Mouse (Mus musculus) urinary bladder, postnatal 14 days (tissue): ENCODE measurements around the gene Tpst2.
A peak's percentile ranks its signal among the peaks of the same experiment; 100 is the strongest.
"Not testable (repeated sequence)": the region's sequence is repeated elsewhere in the genome, so short reads cannot be mapped to it uniquely, and the experiment has no call there.

Experiments used
- DNase-seq: peaks from one replicate; pipeline ENCODE4 v3.0.0; 2021; ENCODE audit warnings: low spot score

Tpst2 gene

GRCm38 (mm10) chr5:112298226-112298988 lies 21.9 kb downstream of the Tpst2 start:
- DNase-seq: no peak

DNA sequence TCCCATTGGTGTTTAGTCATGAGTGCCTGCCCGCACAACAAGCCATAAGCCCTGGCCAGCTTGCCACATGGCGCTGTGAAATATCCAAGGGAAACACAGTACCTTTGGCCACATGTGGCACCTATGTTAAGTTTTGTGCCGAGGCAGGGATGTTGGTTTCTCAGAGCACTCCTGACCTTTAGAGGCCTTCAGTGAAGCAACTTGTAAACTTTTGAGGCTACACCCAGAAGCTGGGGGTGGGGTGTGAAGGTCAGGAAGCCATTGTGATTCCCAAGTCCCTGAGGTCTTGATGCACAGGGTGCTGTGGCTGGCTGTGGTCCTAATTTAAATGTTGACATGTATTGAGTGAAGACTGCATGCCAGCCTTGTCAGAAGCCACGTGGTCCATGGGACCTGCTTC lies 22.9 kb downstream of the Tpst2 start:
- DNase-seq: no peak

DNA sequence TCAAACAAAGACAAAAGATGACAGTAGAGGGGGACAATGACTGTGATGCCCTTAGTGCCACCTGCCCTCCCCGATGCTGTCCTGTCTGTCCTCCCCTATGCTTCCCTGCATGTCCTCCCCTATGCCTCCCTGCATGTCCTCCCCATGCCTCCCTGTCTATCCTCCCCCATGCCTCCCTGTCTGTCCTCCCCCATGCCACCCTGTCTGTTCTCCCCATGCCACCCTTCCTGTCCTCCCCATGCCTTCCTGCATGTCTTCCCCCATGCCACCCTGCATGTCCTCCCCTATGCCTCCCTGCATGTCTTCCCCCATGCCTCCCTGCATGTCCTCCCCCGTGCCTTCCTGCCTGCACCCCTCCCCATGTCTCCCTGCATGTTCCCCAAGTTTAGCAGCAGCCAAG lies 23.6 kb downstream of the Tpst2 start:
- DNase-seq: no peak

GRCm38 (mm10) chr5:112300721-112301308 lies 24.3 kb downstream of the Tpst2 start:
- no peak for DNase-seq

- no peak for DNase-seq
Measured at GRCm38 (mm10) chr5:112301694-112302093, 25.2 kb downstream of the Tpst2 start.

DNA sequence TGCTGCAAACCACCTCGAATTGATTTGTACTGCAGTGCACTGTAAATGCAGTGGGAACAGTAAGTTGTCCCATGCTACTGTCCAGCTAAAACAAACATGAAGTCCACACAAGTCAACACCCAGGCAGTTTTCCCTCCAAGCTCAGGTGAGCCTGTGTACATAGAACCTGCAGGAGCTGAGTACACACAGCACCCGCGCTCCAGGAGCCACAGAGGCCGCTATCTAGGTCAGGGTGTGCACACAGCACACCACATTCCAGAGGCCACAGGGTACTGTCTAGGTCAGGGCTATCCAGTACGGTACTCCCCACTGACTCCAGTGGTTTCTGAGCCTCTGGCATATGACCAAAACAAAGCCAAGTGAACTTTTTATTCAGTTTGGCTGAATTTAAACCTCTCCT lies 25.8 kb downstream of the Tpst2 start:
- no peak for DNase-seq

GRCm38 (mm10) chr5:112305842-112306241 lies 29.4 kb downstream of the Tpst2 start:
- DNase-seq: no peak

- no peak for DNase-seq
Measured at GRCm38 (mm10) chr5:112313222-112313885, 36.9 kb downstream of the Tpst2 start.

DNA sequence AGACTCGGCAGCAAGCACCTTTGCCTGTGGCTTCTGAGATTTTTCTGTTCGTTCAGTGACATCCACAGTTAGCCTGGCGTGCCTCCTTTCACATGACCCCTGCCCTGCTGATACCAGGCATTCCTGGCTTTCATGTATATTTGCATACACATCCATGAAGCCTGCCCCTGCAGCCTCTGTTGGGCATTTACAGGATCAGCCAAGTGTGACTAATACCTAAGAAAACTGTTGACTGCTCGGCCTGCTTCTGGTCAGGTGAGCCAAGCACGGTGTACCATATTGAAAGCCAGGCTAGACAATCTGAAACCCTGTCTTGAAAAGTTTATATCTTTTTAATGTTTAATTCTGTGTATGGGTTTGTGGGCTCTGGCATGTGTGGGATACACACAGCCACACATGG lies 40.0 kb downstream of the Tpst2 start:
- no peak for DNase-seq

DNA sequence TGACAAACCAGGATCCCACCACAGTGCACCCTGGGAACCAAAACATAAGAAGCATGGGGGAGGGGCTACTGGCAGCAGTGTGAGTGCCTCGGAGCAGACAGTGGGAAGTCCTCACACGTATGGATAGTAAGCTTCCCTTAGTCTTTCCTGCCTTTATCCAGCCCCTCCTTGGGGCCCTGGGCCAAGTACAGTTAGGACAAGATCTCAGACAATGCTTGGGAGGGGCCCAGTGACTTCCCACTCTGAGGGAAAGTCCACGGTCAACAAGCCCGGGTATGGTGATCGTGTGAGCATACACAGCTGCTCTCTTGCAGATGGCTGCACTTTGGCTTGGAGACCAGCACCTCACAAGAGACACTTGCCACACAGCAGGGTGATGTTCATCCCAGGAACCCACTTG lies 40.8 kb downstream of the Tpst2 start:
- DNase-seq: no peak

GRCm38 (mm10) chr5:112319343-112319742 lies 42.9 kb downstream of the Tpst2 start:
- not testable (repeated sequence) for DNase-seq

- no peak for DNase-seq
Measured at GRCm38 (mm10) chr5:112320379-112320778, 43.9 kb downstream of the Tpst2 start.

DNA sequence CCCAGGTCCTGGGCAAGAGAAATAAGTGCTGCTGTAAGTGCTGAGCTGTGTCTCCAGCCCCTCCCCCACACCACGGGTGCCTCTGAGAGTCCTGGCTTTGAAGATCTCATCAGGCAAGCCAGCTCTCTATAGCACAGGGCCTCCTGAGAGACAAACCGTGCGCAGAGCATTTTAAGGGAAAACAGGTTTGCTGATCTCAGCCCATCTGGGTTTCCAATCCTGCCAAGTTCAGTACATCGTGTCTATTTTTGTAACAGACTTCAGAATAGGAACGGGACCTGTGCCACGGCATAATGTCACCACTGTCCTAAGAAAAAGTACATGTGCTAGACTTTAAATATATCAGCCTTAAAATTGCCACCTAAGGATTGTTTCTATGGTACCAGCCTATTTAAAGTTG lies 44.4 kb downstream of the Tpst2 start:
- DNase-seq: no peak

DNA sequence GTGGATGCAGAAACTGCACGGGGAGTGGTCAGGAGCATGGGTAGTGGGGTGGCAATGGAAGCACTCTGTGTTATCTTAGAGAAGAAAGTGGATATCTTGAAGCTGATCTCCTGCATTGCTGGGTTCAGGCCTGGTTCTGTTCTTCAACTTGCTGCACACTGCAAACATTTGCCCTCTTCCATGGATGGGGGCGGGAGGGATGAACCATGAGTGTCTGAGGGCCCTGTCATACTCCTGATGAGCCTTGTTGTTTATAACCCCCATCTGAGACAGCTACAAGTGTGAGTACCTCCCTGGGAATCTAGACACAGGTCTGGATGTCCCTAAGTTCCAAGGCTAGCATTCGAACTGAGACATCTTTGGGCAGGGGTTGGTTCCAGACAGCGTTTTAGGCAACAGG lies 44.9 kb downstream of the Tpst2 start:
- no peak for DNase-seq

GRCm38 (mm10) chr5:112323246-112323645 lies 46.8 kb downstream of the Tpst2 start:
- no peak for DNase-seq

DNA sequence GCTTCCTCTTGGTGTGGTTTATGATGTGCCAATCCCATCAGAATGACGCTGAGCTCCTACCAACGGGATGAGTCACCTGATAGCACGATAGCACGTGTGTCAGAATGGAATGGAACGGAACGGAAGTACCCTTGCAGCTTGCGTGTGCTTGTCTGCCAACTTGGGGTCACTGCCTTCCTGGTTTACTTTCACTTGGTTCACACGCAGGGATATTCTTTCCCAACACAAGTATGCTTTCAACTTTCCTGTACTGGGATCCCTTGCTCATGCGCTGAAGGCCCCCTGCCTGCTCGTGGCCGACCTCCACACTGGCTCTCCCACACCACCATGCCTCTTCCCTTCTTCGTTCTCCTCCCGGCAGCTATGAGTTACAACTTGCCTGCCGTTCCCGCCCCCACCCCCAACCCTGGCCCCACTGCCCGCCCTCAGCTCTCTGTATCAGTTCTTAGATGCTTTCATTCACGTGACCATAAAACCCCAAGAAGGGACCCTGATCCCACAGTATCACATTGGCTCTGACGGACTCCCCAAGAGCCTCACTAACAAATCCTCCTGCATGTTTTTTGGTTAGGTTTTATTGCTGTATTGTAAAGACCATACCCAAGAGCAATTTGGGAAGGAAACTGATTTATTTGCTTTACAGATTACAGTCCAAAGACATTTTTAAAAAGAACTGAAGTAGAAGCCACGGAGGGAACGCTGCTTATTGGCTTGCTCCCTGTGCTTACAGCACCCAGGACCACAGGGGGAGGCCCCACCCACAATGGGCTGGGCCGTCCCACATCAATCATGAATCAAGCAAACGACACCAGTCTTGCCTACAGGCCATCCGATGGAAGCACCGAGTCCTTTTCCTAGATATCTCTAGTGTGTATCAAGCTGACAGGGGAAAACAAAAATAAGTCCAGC lies 48.4 kb downstream of the Tpst2 start:
- DNase-seq: peak; percentile 56

DNA sequence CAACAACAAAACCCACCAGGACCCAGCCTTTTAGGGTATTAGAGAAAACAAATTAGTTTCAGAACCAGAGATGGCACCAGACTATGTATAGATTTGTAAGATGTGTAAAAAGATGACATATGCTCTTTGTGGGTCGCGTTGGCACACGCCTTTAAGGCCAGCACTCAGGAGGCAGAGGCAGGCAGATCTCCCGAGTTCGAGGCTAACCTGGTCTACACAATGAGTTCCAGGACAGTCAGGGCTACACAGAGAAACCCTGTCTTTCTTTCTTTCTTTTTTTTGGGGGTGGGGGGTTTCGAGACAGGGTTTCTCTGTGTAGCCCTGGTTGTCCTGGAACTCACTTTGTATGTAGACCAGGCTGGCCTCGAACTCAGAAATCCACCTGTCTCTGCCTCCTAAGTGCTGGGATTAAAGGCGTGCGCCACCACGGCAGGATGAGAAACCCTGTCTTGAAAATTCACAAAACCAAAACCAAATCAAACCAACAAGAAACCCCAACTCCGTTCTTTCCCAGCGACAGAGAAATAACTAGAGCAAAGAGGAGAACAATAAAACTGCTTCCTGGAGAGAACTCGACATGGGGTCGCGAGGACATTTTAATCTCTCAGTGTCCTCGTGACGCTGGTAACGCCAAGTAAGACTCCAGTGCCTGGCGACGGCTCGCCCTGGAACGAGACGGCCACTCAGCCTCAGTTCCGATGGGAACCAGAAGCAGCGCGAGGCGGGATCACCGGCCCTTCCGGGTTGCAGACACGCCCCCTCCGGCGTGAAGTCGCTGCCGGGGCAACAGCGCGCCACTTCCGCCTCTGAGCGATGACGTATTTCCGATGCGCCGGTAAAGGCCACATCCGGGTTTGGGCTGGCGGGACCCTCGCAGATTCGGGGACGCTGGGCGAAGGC lies 49.3 kb downstream of the Tpst2 start, which contains the start of gene Tfip11:
Gene Tfip11 (plus strand): TSS at position 813 of the 900 bp plus-strand sequence.
- DNase-seq: peak; percentile 96

DNA sequence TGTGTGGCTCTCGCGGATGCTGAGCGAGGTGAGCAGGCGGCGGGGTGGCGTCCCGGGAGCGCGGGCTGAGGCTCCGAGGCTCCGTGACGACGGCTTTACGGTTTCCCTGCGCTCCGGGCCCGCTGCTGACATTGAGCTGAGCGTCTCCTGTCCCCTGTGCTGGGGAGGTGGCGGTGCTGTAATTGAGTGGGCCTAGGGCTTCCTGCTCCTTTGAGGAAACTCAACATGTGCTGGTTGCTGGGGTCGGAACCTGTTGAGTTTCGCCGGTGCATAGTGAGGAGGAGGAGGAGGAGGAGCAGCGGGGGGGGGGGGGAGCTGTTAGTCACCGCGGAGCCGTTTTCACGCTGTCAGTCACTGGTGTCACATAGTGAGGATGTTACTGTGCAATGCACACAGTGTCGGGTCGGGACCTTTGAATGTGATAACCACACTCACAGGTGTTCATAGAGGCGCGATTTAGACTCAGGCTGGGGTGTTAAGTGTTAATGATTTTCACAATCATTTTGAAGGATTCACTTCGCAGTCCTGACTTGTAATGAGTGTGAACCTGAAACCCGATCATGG lies 50.0 kb downstream of the Tpst2 start:
- DNase-seq: no peak

- no peak for DNase-seq
Measured at GRCm38 (mm10) chr5:112327854-112328253, 51.4 kb downstream of the Tpst2 start.

GRCm38 (mm10) chr5:112329805-112330564 lies 53.5 kb downstream of the Tpst2 start:
- no peak for DNase-seq
